Mouse (Mus musculus): Measurements from ENCODE around the gene Gm49318.
"Not testable (repeated sequence)": the region's sequence is repeated elsewhere in the genome, so short reads cannot be mapped to it uniquely, and the experiment has no call there.

Gene Gm49318

DNA sequence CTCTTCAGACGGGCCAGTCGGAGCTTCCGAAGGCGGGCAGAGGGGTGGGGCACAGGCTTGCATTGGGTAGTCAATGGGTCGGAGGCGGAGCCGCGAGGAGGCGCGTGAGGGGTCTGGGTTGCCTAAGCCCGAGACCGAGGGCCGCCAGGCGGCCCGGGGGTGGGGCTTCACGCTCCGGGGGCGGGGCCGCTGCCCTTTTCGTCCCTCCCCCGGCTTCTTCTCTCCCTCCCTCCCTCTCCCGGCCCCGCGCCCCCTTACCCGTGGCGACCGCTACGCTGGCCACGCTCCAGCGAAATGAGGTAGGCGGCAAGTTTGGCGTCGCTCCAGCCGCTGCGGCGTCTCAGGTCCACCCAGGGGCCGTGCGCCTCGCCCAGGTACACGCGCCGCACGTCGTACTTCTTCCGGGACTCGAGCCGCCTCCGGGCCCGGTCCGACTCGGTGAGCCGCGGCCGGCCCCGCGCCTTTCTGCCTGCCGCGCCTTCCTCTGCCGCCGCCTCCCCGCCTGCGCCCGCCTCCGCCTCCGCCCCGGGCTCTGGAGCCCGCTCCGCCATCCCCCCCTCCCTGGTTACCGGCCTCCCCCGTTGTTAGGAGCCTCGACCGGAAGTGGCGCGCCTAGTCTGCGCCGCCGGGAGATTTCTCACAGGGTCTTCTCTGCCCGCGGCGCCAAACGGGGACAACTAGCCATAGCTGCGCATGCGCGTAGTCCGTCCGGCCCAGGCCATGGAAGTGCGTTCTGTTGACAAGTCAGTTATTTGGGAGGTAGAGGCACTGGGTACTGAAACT is at the start of gene Gm49318, which contains the start of gene Zfp653:
TSS of gene Gm49318 (minus strand) at position 469 of the 783 bp plus-strand sequence.
TSS of gene Zfp653 (minus strand) at position 586 of the 783 bp plus-strand sequence.
- DNase-seq (ENCODE audit: low spot score in 2 of 2), result peak; percentile 98 to 99

DNA sequence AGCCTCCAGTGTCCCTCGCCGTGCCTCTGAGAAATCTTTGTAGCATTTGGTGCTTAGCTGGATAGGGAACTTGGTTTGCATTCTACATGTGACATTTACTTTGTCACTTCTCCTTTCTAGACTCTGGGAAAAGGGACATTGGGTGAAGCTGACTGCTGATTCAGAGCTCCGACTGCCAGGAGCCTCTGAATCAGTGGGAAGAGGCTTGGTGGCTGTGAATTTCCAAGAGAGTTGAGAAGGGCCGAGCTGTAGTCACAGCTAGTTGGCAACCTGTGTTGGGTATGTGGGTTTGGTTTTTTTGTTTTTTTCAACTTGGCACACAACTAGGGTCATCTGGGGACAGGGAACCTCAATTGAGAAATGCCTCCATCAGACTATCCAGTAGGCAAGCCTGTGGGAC is 48.5 kb upstream of the Gm49318 start:
- peak in 1 of 2 experiments; percentile 54 for DNase-seq (ENCODE audit: low spot score in 2 of 2)

DNA sequence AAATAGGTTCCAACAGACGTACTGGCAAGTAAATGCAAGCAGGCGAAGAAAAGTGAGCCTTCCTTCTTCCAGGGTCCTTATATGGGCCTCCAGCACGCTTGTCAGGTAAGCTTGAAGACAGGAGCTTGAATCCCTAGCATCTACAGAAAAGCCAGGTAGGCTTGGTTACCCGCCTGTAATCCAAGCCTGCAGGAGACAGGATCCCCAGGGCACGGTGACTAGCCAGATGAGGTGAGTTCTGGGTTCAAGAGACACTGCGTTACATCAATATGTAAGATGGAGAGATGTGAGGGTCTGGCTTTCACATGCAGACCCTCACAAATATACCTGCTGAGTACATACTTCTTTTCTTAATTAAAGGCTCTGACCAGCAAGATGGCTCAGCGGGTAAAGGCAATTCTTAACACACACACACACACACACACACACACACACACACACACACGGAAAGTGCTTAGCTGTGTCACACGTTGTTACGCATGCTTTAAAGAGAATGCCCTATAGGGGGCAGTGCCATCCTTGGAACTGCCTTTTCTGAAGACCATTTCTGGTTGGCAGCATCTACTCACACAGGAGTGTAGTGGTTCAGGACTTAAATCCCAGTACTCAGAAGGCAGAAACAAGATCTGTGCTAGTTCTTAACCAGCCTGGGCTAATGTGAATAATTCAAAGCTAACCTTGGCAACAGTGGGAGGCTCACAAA is 46.8 kb upstream of the Gm49318 start:
- DNase-seq (ENCODE audit: low spot score in 2 of 2), result peak; percentile 57 to 64

DNA sequence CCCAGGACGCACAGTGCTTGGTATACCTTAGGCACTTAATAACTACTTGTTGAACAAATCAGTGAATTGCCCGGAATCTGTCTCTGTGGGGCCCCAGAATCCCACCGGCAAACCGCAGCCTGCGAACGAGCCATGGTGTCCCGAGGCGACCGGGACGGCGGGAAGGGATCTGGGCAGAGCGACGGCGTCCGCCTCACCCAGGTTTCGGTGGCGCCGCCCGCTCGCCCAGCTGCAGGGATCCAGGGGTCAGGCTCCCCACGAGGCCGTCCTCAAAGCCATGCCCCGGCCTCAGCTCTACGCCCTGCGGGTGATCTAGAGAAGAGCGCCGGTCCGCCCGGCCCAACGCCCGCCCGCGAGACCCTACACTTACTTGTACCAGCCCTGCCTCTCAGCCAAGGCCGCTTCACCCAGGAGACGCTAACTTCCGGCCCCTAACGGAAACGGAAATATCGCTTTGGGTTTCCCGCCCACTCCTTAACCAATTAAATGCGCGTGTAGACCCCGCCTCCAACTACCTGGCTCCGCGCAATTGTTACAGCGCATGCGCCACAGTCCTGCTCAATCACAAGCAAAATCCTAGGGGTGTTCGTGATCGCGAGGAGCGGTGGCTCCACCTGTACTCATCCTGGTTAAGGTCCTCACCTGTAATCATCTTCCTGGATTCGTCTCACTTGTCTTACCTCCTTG is 45.8 kb upstream of the Gm49318 start, which contains the start of gene Elof1:
TSS of gene Elof1 (minus strand) at position 433 of the 687 bp plus-strand sequence.
- peak; percentile 97 for DNase-seq (ENCODE audit: low spot score in 2 of 2)

DNA sequence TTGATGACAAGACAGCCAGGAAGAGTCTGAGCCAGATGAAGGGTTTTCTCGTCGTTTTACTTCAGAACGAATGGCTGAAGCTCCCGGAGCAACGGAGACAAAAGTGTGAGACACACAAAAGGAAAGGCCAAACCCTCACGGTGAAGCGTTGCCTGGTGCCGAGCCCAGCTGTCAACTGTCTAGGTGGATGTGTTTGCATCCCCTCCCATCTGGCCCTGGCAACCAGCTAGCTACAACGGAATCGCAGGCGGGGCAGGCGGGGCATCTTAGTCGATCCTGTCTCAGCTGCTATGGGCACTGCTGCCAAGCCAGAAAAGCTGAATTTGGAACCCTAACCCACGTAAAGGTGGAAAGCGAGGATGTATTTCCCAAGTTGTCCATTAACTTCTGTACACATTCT is 45.0 kb upstream of the Gm49318 start:
- no peak for DNase-seq (ENCODE audit: low spot score in 2 of 2)

DNA sequence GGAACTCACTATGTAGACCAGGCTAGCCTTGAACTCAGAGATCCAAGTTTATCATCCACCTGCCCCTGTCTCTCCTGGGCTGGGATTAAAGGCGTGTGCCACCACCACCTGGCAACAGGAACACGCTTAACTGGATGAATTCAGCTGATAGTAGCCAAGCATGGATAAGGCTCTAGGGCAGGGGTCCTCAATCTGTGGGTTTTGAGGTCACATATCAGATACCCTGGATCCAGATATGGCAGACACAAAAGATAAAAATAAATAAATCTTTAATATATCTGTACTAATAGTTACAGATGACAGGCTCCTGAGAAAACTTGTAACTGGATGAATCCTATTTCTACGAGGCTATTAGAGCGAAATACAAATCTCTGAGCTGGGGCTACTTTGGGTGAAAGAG is 44.6 kb upstream of the Gm49318 start:
- no peak for DNase-seq (ENCODE audit: low spot score in 2 of 2)

DNA sequence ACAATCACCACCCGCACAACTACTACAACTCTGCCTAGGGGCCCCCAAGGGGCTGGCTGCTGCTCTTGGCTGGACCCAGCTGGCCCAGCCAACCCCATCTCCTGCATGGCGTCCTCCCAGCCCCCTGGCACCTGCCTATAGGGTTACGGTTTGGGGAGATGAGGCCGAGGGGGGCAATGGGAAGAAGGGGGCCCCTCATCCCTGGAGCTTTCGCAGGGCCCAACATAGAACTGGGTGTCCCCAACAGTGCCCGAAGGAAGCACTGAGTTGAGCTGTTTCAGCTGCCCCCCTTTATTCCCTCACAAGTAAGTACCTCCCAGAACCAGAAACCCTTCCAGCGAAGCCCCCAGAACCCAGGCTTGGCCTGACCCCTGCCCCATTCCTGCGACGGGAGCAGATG is 37.1 kb upstream of the Gm49318 start:
- DNase-seq (ENCODE audit: low spot score in 2 of 2), result no peak

DNA sequence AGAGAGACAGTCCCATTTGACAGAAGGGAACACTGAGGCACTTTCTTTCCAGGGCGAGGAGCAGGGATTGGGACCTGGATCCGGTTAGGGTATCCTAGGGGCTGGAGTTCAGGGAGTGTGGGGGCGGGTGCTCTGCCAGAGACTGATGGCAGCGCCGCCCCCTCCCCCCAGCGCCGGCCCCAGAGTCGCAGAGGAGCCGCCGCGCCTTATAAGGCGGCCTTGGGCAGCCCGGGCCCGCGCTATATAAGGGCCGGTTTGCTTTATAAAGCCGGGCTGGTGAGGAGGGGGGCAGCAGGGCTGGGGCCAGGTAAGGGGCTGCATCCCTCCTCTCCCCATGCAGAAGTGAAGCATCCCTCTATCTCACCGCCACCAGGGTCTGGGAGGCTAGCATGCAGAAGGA is 28.9 kb upstream of the Gm49318 start:
- no peak for DNase-seq (ENCODE audit: low spot score in 2 of 2)

DNA sequence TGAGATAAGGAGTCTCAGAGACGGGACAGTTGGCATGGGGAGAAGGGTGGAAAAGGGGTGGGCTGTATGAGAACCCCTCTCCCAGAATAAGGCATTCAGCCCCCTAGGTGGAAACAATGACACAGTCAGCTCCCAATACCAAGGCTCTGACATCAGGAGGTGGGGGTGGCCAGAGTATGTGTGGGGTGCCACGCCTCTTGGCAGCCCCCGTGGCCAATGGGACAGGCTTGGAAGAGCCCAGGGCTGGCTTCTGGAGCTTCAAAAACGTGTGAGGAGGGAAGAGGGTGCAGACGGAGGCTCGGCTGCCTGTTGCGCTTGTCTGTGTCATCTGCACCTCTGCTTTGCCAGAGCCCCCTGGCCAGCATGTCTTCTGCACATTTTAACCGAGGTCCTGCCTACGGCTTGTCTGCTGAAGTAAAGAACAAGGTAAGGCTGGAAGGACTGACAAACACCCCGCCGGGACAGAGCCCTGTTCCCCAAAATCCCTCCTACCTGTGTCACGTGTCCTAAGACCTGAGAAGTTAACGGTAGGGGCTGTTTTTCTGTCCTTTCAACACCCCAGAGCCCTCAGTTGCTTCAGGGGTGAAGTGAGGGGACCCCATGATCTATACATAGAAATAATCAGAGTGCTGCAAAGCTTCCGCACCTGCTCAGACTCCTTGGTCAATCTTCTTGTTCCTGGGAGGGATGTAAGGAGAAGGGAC is 28.1 kb upstream of the Gm49318 start, which contains the start of gene Cnn1:
TSS of gene Cnn1 (plus strand) at position 224 of the 704 bp plus-strand sequence.
- DNase-seq (ENCODE audit: low spot score in 2 of 2), result no peak

DNA sequence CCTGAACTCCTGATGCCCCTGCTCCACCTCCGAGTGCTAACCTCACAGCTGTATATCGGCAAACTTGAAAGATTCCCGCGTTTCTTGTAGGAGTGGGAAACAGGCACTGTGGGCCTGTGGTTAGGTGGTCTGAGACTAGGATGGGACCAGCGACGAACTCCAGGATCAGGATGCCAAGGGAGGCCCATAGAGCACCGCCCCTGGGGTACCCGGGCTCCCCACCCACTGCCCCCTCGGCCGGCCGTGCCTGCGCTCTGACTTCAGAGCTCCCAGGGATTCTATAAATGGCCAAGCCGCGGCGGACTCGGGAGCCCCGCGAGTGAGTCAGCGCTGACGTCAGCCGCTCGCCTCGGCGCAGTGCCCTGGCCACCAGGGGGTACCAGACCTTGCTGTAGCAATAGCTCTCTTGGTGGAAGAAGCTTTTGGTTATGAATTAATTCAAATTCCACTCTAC is 24.8 kb upstream of the Gm49318 start:
- peak; percentile 67 to 76 for DNase-seq (ENCODE audit: low spot score in 2 of 2)

DNA sequence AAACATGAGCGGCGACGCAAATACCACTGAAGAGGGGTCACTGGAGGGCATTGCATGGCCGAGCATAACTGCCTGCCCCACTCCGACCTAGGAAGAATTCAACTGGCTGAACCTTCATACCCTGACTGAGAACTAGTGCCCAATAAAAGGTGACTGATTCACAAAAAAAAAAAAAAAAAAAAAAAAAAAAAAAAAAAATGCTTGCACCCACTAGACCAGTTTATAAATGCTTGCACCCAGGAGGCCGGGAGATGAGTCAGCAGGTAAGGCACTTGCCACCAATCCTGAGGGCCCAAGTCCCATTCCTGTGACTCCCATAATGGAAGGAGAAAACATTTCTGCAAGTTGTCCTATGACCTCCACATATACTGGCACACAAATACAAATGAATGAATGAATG is 21.7 kb upstream of the Gm49318 start:
- no peak for DNase-seq (ENCODE audit: low spot score in 2 of 2)

DNA sequence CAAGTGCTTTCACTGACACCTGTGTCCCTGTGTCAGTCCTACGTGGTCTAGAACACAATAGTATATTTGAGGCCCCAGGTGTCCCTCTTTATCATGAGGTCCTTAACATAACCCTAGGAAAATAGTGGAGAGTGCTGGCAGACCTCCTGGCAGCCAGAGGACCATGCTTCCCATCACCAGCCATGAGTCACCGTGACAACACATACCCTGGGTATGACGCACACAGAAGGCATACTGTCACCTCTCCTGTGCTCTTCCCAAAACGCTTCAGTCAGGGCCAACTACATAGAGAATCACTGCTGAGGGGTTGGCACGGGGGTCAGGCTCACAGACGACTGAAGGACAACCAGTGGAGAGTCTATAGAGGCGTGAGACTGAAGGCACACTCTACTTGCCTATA is 18.9 kb upstream of the Gm49318 start:
- DNase-seq (ENCODE audit: low spot score in 2 of 2), result no peak

DNA sequence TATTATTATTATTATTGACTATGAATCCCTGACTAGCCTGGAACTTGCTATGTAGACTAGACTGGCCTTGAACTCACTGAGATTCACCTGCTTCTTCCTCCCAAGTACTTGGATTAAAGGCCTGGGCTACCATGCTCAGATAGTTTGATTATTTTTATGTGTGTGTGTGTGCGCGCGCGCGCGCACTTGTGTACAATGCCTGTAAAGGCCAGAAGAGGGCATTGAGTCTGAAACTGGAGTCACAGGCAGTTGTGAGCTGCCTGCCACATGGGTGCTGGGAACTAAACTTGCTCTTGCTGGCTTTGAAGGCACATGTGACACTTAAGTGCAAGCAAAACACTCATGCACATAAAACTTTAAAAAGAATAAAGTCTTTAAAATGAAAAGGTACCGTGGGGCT is 18.2 kb upstream of the Gm49318 start:
- no peak for DNase-seq (ENCODE audit: low spot score in 2 of 2)

DNA sequence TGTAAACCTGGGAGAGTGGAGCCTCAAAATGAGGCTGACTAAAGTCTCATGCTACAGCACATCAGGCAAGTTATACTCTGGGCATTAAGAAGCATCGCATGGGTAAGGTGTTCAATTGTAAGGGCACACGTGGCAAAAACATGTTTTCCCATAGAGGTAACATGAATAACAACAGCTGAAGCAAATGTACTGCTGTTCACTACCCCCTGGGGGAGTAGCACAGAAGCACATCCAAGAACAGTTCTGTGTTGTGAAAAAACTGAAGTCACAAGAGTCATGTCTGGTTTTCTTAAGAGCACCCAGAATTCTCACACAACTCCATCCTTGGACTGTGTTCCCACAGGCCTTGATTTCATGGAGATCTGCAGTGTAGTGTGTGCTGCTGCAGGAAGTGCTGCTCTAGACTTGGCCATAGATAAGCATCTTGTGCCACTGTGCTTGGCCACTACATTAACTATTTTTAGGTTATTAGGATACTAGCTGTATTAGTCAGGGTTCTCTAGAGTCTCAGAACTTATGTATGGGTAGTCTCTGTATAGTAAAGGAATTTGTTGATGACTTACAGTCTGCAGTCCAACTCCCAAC is 16.1 kb upstream of the Gm49318 start:
- DNase-seq (ENCODE audit: low spot score in 2 of 2), result no peak

DNA sequence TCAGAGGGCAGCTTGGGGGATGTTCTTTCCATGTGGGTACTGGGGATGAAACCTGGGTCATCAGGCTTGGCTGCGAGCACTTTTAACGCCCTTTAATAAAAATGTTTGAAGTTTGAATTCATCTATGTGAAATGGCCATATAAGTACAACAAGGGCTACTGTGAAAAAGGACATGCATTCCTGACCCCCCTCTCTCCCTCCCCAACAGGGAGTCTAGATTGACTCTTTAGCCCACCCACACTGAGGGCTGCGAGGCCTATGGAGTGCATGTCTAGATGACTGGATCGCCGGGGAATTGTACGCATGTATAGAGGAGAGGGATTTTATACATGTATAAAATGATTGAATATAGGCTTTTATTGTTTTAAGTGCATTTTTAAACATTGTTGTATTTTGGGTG is 15.0 kb upstream of the Gm49318 start:
- no peak for DNase-seq (ENCODE audit: low spot score in 2 of 2)

DNA sequence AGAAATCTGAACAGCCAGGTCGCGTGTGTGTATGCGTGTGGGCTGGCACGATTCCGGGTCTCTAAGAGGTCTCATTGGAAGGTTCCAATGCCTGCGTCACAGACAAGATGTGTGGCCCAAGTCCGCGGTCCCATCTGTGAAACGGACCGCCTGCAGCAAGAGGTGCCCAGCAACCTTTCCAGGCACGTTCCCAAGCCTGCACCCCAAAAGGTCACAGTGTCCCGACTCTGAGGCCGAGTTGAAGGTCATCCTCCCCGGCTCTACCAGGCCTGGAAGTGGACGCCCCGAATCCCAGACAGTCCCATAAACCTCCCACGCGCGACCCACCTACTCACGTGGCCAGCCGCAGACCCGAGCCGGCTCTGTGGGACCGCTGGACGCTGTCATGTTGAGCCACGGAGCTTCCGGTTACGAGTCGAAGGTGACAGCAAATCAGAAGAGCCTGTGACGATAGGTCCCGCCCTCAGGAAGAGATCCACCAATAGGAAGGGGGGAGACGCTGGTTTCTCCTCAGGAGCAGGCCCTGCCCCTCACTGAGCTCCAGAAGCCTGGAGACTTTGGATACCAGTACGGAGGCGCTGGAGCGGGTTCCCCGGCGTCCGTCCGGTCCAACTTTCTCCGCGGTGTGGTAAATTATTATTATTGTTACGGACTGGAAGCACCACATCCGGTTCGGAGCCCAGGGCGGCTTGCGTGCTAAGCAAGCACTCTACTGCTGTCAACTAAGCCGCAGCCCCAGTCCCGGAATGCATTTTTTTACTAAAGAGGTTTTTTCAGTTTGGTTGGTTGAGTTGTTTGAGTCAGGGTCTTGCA is 14.2 kb upstream of the Gm49318 start, which contains the start of gene Ecsit:
TSS of gene Ecsit (minus strand) at position 417 of the 813 bp plus-strand sequence.
- DNase-seq (ENCODE audit: low spot score in 2 of 2), result peak; percentile 98 to 99

DNA sequence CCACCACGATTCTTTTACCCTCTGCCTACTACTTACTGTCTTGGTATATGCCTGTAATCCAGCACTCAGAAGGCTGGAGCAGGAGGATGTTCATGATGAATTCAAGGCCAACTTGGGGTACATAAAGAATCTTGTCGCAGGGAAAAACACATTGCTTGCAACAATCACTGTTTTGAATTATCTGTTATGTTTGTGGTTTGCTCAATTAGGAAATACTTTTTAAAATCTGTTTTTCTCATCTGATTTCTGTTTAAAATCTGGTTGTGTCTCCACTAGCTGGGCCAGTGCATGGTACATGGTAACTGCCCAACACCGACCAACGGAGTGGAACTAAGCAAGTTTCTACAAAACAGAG is 13.6 kb upstream of the Gm49318 start:
- no peak for DNase-seq (ENCODE audit: low spot score in 2 of 2)

DNA sequence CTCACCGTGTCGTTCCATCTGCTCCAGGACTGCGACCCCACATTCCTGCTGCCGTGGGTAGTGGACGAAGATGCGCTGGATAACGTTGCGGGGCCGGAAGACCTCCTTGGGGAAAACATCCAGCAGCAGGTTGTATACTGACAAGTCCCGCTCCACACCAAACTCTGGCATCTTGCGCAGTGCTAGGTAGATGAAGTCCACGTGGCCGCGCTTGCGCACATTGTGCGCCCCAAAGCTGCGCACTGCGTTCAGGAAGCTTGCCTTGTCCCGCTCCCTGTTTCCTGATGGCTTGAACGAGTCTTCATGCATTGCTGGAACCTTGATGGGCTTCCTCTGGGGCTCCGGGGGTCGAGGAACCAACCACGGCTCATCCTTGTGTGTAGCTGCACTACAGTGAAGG is 5.2 kb upstream of the Gm49318 start:
- DNase-seq (ENCODE audit: low spot score in 2 of 2), result no peak

DNA sequence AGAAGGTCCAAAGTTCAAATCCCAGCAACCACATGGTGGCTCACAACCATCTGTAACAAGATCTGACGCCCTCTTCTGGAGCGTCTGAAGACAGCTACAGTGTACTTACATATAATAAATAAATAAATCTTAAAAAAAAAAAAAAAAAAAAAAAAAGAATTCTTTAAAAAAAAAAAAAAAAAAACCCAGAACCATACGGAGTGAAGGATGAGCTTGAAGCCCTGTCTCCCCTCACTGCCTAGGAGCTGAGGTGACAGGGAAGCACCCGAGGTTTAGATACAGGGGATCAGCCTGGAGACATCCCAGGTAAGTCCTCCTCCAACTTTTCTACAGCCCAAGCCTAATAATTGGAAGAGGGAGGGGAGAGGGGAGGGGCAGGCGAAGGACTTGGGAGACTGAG is 4.7 kb upstream of the Gm49318 start:
- not testable (repeated sequence) for DNase-seq (ENCODE audit: low spot score in 2 of 2)

DNA sequence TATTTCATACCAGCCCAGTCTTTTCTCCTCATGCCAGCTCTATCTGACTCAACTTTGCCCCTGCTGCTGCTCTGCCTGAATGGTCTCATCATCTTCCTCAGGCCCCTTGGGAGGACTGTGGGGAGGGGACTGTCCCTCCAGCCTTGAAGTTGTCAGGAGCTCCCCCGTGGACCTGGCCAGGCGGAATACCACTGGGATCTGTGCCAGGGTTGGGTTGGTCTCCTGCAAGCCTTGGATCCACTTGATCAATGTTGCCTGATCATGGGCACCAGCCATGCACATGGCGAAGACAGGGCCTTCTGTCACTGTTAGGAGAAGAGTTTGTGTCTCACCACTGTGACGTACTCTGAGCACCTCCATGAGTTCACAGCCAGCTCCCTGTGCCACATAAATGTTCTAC is 1.2 kb upstream of the Gm49318 start:
- peak in 1 of 2 experiments; percentile 53 for DNase-seq (ENCODE audit: low spot score in 2 of 2)

All from right cerebral cortex, postnatal 10 days (tissue).